Mouse (Mus musculus): Measurements from ENCODE around the gene Vmn1r210.
"Not testable (repeated sequence)": the region's sequence is repeated elsewhere in the genome, so short reads cannot be mapped to it uniquely, and the experiment has no call there.

Gene Vmn1r210

DNA sequence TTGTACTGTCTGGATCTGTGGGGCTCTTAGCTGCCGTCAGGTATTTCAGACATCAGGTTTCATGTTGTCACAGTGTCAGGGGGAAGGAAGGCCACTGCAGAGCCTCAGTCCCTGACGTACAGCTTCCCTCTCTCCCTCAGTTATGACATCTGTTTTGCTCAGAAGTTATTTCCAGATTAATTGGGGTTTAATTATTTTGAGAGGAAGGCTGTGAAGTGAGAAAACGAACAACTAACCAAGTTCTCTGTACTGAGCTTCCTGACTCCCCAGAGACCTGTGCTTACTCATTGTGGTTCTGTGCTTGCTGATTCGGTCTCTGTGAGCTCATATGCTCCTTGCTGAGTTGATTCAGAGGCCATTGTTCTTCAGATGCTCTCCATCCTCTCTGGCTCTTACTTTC lies at the start of gene Vmn1r210:
Gene Vmn1r210, minus strand, starts transcription at position 101 of the 400 bp plus-strand sequence.
- DNase-seq (ENCODE audit: low spot score in 2 of 2), result no peak

DNA sequence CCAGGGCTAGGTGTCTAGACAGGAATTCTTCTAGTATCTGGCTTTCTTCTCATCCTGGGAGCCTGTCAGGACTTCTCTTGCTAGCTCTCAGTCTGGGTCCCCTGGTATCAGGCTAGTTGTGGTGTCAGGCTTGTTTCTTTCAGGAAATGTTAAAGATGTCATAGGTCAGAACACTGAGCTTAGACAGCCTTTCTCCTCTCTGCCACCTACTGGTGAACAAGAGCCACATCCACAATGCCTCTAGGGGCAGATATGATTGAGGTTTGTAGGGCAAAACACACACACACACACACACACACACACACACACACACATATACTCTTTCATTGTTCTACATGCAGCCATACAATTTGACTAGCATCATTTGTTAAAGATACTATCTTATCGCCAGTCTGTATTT lies 48.1 kb upstream of the Vmn1r210 start:
- no peak for DNase-seq (ENCODE audit: low spot score in 2 of 2)

DNA sequence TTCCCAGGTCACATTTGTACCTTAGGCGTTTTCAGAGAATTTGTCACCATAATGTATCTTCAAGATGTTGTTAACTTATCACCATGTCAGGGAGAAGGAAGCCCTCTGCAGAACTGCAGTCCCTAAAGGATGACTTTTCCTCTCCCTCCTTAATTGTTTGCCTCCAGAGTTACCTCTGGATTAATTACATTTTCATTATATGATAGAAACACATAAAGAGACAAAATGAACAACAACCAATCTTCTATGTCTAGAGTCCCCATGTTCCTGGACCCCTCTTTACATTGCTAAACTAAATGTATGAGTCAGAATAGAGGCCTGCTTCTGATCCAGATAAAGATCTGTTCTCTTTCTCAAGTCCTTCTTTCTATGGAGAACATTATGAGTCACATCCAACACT lies 26.3 kb upstream of the Vmn1r210 start, which contains the start of gene Vmn1r211:
Gene Vmn1r211, minus strand, starts transcription at position 101 of the 400 bp plus-strand sequence.
- no peak for DNase-seq (ENCODE audit: low spot score in 2 of 2)

DNA sequence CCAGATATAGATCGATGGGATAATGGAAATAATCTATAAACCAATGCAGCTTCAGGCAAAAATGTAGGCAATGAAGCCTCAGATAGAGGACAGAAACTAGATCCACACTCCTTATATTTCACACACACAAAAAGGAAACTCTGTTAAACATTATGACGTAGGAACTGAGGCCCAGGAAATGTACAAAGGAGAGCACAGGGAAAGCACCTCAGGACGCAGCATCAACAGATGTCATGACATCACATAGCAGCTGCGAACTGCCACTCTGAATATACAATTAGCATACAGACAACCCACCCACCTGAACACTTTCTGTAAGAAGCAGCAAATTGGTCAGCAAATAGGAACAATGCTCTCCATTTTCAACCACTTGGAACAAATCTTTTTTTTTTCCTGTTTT lies 23.6 kb upstream of the Vmn1r210 start:
- DNase-seq (ENCODE audit: low spot score in 2 of 2), result no peak

DNA sequence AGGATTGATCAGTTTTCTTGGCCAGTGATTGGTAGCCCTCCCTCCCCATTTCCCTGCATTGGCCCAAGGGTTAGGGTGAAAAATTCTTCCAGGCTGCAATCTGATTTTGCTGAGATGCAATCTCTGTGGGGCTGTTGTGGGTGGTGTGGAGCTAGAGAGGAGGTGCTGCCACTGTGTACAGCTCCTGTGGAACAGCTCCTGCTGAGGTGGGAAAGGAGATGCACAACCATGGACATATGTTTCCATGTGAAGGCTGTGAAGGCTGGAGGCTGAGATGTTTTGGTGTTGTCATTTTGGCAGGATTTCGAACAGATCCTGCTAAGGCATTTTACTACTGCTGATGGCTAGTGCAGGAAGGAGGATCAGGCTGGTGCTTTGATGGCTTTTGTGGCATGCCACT lies 15.7 kb upstream of the Vmn1r210 start:
- peak in 1 of 2 experiments; percentile 3 for DNase-seq (ENCODE audit: low spot score in 2 of 2)

DNA sequence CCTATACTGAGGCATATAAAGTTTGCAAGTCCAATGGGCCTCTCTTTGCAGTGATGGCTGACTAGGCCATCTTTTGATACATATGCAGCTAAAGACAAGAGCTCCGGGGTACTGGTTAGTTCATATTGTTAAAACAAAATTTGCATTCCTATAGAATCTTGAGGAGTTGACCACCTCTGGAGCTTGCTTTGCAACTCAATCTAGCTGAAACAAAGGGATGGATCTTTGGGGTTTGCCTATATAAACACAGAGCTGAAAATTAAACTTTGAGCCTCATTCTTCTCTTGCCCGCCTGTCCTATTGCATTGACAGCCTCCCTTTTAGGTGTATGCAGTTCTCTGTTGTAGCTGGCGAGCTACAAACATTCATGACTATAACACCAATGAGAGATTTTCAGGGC lies 13.2 kb upstream of the Vmn1r210 start:
- DNase-seq (ENCODE audit: low spot score in 2 of 2), result not testable (repeated sequence)

DNA sequence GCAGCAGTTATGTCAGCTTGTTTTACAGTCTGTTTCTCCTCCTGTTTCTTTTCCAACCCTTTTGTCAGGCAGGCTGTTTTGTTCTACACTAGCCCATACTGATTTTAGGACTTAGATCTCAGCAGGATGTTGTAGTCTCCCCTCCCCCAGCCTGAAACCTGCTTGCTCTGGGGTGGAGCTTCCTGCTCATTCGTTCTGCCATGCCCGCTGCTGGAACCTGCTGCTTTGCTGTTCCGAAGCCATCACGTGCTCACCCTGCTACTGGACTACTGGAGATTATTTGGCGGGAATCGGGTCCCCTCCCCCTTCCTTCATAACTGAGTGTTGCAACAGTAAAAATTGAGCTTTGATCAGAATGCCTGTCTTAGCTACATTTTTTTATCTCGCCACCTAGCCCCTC lies 1.8 kb downstream of the Vmn1r210 start:
- not testable (repeated sequence) for DNase-seq (ENCODE audit: low spot score in 2 of 2)

DNA sequence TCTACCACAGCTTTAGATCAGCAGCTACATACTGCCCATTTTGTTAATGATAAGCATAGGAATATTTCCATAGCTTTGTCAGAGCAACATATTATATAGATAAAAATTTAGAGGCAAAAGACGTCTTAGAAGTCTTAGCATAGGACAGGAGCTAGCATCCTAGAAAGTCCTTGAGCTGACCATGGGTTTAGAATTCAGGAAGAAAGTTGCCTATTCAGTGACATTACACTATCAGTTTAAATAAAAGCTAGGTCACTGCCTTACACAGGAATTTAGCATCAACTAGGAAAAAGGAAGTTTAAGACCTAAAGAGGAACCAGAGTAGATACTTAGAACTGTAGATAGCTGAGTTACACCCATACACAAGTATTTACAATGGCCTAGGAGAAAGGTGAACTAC lies 9.5 kb downstream of the Vmn1r210 start:
- not testable (repeated sequence) for DNase-seq (ENCODE audit: low spot score in 2 of 2)

DNA sequence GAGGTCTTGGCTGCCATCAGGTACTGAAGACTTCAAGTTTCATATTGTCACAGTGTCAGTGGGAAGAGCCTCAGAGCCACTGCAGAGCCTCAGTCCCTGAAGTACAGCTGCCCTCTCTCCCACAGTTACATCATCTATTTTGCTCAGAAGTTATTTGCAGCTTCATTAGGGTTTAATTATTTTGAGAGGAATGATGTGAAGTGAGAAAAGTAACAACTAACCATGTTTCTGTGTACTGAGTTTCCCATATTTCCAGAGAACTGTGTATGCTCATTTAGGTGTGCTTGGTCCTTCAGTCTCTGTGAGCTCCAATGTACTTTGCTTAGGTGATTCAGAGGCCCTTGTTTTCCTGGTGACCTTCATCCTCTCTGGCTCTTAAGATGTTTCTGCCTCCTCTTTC lies 21.6 kb downstream of the Vmn1r210 start, which contains the start of gene Vmn1r209:
Gene Vmn1r209, minus strand, starts transcription at position 101 of the 400 bp plus-strand sequence.
- not testable (repeated sequence) for DNase-seq (ENCODE audit: low spot score in 2 of 2)

DNA sequence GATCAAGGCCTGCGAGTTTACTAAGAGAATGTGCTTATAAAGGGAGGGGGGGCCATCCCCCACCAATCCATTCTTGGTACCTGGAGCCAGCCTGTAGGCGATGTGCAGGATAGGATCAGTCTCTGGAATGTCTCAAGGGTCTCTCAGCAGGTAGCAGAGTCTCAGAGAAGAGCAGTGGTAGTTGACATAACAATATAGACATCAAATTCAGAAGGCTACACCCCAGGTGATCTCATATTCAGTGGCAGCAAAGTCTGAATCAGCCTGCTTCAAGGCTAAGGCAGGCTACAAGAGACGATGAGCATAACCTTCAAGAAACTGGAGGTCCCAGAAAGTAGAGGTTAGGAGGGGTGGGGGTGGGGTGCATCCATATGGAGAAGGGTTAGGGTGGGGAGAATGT lies 43.1 kb downstream of the Vmn1r210 start:
- not testable (repeated sequence) for DNase-seq (ENCODE audit: low spot score in 2 of 2)

DNA sequence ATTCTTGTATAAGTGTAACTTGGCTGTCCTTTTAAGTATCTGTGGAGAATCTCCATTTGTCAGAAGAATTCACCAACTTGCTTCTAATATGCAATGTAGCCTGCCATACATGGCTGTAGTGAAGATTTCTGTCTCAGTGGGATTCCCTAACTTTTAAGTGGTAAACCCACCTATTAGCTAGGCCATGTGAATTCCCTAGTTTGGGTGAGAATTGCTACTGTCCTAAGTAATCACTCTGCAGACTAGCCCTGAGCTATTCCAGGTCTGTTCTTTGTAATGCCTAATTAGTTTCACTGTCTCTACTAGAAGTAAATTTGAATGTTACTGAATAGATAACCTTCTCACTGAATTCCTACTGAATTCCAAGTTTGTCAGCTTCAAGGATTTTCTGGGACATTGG lies 47.0 kb downstream of the Vmn1r210 start:
- not testable (repeated sequence) for DNase-seq (ENCODE audit: low spot score in 2 of 2)

DNA sequence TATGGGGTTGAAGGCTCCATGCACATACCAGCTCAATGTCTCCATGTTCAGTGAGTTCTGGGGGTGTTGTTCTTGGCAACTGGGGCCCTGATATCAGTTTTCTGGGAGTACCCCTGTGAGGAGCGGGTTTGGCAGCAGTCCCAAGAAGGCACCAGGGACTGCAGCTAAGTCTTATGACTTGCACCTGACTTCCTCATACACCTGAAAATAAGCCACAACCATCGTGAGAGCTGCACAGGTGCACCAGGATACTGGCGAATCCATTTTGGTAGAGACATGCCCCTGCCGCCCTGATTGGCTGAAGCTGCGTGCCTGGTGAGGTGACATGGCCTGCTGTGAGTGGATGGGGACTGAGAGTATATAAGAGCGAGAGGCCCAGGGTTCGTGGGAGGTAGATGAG lies 53.8 kb downstream of the Vmn1r210 start, which contains the start of gene Vmn1r208:
Gene Vmn1r208, minus strand, starts transcription at position 101 of the 400 bp plus-strand sequence.
- not testable (repeated sequence) for DNase-seq (ENCODE audit: low spot score in 2 of 2)

All from right cerebral cortex, adult 2 months (tissue).